Mouse (Mus musculus): ENCODE results near the gene Tmc5. TPM values are rescaled to one million over a fixed set of nuclear protein-coding genes. Genes with fewer than 3 reads are reported as not detected.

Gene Tmc5
- total RNA-seq, 2 experiments from 2014 or later: not detected

DNA sequence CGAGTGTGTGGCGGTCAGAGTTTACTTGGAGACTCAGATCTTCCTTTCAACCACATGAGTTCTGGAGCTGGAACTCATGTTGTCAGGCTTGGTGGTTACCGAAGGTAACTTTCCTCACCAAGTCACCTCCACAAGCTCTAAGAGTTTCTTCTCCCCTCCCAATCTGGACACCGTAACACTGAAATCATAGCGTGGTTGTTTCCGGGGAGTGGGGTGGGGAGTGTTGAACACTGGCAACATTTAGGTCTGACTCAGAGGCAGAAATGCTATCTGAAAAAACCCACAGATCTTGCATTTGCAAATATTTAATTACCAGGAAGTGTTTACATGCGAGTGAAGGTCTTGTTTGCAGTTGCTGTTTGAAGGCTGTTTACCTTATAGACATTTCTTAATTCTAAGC, 12.7 kb downstream of the Tmc5 start:
- ATAC-seq (replicated peaks; ENCODE audit: poor library complexity): no peak

DNA sequence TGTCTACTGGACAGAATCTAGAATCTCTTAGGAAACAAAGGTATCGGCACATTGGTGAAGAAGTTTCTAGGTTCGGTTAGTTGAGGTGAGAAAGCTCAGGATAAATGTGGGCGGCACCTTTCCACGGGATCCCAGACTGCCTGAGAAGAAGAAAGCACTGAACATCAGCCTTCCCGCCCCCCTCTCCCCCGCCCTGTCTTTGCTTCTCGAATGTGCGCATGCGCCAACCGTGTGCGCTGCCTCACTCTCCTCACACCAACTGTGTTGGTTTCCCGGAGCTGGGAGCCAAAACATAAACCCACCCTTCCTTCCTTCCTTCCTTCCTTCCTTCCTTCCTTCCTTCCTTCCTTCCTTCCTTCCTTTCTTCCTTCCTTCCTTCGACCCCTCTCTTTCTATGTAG, 13.6 kb downstream of the Tmc5 start:
- ATAC-seq (replicated peaks; ENCODE audit: poor library complexity): no peak

DNA sequence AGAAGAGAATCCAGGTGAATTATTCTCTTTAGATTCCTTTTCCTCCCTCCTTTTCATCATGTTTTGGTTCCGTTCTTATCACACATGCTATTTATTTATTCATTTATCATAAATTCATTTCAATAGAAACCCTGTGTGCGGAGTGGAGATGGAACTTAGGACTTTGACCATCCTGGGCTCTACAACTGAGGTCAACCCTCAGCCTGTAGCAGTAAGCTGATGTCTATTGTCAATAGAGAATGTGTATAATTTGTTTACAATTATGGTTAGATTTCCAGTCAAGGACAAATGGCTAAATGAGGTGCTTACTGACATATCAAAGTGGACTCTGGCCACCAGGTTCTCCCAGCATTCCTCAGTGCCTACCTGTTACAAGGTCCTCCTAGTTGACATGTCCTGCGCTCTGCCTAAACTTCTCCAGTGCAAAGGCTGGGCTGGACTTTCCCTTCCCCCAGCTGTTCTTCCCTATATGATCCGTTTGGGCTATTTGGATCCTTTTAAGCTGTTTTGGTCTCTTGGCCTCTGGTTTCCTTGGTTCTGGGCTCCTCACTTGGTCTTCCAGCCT, 14.2 kb downstream of the Tmc5 start:
- no peak for ATAC-seq (replicated peaks; ENCODE audit: poor library complexity)

DNA sequence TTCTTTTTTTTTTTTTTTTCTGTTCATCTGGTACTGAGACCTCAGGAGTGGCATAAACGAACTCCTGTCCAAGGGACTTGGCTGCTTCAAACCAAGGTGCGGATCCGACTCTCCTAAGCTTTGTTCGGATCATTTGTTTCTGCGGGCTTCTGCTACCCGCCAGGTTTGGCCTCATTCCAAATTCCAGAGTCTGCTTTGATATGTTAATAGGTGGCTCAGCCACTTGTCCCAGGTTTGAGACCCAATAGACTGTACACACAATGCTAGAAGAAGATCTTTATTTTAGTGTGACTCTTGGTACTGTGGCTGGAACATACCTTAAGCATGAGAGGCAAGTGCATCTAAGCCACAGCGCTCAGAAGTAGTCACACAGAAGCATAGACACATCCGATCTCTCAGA, 14.8 kb downstream of the Tmc5 start:
- ATAC-seq (replicated peaks; ENCODE audit: poor library complexity): no peak

DNA sequence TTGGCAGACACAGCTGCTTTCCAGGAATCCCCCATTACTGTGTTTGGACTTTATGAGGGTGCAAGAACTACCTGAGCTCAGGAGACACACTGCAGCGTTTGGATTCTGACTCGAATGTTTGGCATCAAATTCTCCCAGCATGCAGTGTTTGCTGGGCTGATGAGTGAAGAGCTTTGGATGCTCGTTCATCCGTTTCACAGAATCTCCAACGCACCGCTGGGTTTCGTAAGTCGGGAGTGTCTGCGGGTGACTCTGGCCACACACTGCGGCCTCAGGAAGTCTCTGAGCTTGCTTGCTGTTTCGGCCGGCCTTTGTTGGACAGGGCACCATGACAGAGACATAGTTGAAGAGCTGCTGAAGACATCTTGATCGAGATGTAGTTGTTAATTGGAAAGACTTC, 17.0 kb downstream of the Tmc5 start:
- no peak for ATAC-seq (replicated peaks; ENCODE audit: poor library complexity)

DNA sequence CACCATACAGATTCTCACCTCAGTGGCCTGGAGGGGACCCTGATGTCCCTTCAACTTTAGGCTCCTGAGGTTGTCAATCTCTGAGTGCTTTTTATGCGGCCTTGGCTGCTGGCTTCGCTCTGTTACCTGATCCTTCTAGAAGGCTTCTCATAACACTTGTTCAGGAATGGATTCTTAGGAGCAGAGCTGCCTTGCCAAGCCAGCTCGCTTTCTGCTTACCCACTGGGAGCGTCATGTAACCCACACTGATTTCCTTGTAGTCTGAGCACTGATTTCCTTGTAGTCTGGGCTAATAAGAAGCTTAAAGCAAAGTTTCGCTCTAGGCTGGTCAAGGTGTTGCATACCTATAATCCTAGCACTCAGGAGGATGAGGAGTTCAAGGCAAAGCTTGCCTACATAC, 21.0 kb downstream of the Tmc5 start:
- ATAC-seq (replicated peaks; ENCODE audit: poor library complexity): no peak

DNA sequence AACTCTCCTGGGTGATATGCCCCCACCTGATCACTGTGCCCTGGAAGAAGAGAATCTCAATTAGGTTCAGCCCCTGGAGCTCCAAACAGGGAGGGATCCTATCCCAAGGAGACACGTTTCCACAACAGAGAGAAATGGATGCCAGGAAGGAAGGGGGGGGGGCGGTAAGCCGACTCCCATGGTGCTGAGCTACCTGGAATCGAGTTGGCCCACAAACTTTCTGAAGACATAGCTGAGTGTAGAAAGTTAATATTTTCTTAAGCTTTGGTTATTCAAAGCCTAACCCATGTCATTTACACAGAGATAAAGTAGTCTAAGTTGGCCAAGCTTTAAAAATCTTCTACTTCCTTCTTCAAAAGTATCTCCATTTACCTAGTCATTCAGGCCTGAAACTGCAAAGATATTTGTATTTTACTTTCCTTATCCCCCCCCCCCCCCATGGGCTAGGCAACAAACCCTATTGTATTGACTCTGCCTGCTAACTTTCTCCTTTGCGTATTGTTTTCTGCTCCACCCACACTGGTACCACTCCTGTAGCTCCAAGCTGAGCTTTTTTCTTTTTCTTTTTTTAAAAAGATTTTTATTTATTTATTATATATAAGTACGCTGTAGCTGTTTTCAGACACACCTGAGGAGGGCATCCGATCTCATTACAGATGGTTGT, 23.3 kb downstream of the Tmc5 start:
- ATAC-seq (replicated peaks; ENCODE audit: poor library complexity): no peak

DNA sequence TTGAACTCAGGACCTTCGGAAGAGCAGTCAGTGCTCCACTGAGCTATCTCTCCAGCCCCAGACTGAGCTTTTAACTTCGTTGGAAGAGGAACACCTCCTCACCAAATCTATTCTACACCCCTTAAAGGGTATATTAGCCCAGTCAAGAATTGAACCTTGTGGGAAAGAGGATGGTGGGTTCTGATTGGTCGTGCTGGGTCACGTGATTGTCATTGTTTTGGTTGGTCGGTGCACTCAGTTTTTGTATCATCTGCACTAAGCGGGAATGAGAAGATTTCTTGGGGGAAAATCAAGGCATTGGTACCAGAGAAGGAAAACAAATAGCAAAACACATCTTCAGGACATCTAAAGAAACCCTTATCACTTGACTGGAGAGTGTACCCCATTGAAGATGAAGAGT, 24.0 kb downstream of the Tmc5 start:
- ATAC-seq (replicated peaks; ENCODE audit: poor library complexity): no peak

DNA sequence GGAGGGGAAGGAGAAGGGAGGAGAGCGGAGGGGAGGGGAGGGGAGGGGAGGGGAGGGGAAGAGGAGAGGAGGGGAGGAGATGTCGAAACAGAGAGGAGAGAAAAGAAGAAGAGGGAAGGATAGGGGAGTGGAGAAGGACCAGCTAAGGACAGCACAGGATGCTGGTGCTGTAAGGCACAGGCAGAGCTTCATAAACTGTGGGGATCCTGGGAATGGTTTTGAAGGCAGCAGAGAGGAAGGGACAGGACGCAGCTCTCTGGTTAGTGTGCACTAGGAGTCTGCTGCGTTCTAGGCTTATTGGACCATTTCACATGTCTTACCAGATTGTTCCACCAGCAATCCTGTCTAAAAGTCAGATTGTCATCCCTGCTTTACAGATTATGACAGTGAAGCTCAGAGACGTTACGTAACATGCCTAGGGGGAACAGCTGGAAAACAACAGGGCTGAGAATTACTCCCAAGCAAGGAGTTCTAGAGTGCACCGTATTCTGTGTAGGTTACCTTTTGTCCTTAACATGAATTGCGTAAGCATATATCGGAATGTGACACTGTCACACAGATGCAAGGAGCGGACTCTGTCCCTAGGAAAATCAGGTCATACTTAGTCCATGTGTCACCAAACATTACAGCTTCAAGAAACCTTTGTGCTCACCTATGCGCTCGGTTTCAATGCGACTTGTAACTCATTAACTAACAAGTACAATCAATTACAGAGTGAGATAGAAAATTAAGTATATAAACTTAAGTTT, 30.6 kb downstream of the Tmc5 start:
- ATAC-seq (replicated peaks; ENCODE audit: poor library complexity): no peak

DNA sequence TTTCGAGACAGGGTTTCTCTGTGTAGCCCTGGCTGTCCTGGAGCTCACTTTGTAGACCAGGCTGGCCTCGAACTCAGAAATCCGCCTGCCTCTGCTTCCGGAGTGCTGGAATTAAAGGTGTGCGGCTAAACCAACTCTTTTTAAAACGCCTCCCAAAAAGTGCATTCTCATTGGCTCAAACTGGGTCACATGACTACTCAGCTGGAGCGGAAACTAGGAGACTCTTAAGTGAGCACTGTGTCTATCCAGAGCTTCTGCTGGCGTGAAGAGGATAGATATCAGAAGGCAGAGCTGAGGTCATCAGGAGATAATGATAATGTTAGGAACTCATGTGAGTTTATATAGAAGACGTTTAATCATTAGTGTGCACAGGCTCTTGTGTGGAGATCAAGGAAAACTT, 36.0 kb downstream of the Tmc5 start:
- no peak for ATAC-seq (replicated peaks; ENCODE audit: poor library complexity)

DNA sequence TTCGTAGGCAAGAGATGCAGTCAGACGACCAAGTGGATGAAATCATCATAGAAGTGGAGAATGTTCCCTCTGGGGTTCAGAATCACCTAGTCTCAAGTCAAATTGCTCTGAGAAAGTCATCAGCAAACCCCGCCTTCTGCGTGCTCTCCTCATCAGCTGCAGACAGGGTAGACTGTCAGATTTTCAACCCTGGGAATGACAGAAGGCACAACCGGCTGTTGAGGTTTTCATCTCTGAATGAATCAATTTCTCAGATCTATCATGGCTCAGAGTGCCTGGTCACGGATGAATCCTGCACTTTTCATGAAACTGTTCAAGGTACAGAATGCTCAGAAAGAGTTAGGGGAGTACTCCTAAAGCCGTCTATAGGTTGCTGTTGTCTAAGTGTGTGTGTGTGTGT, 36.9 kb downstream of the Tmc5 start:
- ATAC-seq (replicated peaks; ENCODE audit: poor library complexity): no peak

DNA sequence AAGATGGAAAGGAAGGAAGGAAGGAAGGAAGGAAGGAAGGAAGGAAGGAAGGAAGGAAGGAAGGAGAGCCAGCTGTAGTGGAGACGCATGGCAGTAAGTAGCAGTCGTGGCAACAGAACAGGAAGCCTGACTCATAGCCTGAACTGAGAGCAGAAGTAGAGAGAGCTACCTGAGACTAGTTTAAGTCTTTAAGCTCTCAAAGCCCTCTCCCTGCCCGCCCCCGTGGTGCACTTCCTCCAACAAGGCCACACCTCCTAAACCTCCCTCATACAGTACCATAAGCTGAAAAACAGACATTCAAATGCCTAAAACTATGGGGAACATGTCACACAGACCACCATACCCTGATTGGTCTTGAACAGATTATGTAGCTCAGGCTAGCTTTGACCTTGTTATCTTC, 40.4 kb downstream of the Tmc5 start:
- 0 out of 2 replicates have a peak, but pooled peaks have one; percentile 29 for ATAC-seq (replicated peaks; ENCODE audit: poor library complexity)

DNA sequence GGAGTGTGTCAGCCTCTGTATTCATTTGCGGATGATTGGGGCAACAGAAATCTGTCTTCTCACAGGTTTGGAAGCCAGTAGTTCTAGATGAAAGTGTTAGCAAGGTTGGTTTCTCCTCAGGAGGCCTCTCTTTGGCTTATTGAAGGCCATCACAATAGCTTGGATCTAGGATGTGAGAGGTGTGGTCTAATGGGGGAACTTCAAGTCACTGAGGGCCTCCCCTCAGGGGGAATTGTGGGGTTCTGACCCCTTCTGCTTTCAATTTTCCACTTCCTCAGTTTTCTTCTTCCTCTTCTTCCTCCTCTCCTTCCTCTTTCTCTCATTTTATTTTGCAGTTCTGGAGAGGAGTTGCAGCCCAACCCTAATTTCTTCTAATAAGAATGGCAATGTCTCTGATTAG, 49.1 kb downstream of the Tmc5 start:
- ATAC-seq (replicated peaks; ENCODE audit: poor library complexity): peak; percentile 50; the same call in 1 of the 2 replicates

DNA sequence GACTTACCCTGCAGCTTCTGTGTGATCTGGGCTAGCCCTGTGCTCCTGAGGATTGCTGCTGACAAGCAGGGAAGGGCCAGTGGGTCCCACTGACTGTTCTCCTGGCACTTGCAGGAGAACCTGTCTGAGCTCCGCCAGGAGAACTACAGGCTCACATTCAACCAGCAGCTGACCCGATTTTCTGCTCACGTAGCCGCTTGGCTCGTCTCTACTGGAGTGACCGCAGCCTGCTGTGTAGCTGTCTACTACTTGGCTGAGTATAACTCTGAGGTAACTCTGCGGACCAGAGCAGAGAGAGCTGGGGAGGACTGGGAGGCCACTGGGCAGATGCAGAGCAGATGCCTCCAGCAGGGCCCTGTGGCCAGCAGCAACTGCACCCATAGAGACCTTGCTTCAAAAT, 52.2 kb downstream of the Tmc5 start:
- no peak for ATAC-seq (replicated peaks; ENCODE audit: poor library complexity)

DNA sequence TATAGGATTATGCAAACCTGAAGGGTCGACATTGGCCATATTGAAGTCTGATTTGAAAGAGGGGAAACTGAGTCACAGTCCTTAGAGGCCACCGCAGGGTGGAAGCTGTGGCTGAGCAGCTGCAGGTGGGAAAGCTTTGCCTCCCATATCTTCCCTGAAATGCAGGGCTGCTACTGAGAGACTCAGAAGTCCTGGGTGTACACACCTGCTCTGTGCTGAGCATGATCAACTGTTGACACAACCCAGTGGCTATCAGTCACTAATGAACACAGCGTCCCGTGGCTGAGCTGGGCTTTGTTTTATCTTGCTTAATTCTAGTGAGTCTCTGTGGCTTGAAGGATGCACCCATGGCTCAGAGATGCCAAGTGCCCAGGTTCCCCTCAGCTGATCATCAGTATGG, 53.0 kb downstream of the Tmc5 start:
- no peak for ATAC-seq (replicated peaks; ENCODE audit: poor library complexity)

DNA sequence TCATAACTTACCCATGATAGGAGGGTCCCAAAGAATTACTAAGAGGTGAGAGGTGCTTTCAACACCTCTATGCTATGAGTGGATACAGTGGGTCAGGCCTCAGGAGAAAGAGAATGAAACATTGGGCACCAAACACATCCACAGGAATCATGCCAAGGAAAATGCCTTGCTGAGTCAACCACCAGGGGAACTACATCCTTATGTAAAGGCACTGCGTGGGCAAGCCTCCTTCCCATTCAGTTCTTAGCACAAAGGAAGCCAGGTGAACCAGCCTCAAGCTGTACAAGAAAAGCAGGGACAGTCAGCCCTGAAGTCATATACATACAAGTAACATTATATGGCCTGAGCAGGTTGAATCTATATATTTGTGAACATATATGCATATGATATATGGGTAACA, 53.8 kb downstream of the Tmc5 start:
- no peak for ATAC-seq (replicated peaks; ENCODE audit: poor library complexity)

DNA sequence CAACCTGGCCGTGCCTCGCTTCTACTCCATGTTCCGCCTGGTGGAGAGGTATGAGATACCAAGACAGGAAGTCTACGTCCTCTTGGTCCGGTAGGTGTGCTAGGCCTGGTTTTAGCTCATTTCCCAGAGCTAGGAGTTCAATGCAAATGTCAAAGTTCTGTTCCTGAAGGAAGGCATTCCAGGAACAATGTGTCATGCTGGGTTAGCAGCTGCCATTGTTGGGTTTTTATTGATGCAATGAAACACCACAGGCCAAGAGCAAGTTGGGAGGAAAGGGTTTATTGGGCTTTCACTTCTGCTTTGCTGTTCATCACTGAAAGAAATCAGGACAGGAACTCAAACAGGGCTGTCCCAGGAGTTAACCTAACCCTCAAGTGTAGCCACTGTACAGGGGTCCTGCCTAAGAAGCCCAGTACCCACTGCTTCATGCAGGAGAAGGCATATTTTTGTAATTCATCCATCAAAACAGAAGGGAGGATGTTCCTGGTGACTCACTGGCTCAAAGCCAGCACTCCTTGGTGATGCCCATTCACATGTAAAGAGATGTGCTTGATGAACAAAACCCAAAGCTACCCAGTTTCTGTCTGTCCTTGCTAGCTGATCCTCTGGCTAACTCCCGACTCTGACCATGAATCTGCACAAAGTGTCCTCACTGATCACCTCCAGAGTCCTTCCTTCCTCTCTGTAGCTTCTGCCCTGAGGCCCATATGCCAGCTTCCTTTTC, 55.6 kb downstream of the Tmc5 start:
- ATAC-seq (replicated peaks; ENCODE audit: poor library complexity): peak; percentile 39; the same call in 1 of the 2 replicates

DNA sequence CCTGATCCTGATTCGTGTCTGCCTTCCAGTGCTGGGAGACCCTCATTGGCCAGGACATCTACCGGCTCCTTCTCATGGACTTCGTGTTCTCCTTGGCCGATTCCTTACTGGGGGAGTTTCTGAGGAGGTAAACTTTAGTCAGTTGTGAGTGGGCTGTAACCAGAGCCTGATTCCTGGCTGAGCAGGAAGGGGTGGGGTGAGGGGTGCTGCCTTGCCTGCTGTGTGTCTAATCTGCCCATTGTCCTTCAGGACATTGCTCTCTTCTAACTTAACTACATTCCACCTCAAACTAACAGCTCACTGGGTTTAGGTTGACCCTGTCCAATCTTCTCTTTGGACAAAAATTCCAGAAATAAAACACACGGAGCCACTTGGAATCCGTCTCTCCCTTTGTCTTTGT, 59.6 kb downstream of the Tmc5 start:
- no peak for ATAC-seq (replicated peaks; ENCODE audit: poor library complexity)

DNA sequence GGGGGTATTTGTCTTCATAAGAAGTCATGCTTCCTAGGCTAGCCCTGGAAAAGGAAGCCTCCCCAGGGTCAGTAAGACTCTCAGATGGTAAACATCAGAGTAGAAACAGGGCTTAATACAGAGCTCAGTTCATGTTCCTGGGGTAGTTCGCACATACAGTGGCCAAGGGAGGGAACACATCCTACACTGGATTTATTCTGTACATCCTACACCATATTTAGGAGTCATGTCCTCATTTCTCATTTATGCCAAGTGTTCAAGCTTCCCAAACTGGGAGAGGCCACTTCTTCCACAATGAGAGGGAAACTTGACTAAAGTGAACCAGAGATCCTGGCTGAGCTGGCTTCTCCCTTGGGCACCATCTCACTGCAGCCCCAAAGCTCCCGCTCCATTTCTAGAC, 70.7 kb downstream of the Tmc5 start:
- no peak for ATAC-seq (replicated peaks; ENCODE audit: poor library complexity)

DNA sequence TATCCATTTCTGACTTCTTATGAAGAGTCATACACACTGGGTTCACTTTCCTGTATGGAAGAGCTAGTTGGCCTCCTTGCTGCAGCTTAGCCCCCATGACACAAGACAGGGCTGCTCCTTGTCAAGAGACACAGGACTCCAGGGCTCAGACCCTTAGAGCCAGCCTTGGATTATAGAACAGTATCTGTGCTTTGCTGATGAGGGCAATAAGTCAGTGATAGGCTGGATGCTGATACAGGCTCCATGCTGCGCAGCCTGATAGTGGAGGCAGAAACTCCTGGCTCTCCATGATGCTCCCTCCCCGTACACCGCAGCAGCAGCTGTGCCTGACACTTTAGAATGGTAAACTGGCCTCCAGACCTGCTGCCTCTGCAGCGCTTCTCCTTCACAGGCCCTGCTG, 73.0 kb downstream of the Tmc5 start:
- ATAC-seq (replicated peaks; ENCODE audit: poor library complexity): no peak

DNA sequence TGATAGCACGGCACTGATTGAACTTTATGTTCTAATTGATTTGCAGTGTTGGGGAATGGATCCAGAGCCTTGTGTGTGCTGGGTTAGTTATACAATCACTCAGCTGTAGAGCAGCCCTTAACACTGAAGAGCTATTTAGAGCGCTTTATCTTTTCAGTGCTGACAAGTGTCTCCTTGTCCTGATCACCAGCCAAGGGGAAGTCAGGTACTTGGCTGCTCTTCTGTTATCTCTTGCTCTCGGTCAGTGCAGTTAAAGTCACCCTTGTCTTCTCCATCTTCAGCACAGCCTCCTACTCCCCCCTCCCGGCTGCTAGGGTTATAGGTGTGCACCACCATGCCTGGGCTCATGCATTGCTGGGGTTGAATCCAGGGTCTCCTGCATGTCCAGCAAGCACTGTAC, 79.7 kb downstream of the Tmc5 start:
- ATAC-seq (replicated peaks; ENCODE audit: poor library complexity): no peak

DNA sequence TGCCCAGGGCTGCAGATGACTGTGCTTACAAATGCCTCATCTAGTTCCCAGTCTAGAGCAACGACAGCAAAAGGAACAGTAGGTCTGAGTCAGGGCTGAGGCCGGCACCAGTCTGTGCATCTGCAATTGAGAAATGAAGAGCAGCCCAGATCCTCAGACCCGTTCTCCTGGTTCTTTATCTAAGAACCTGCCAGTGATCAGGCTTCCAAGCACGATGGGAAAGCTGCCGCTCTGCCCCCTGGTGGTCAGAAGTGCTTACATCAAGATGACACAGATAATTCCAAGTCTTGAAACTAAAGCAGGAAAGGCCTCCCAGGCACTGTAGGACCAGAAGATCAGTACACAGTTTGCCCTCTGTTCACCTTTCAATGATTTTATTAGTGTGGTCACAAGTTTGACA, 91.1 kb downstream of the Tmc5 start:
- peak; percentile 94 for ATAC-seq (replicated peaks; ENCODE audit: poor library complexity)

All from megakaryocyte progenitor cell, adult 5-6 weeks (primary cell).